Mouse (Mus musculus) erythroid progenitor cell, adult 5-6 weeks (primary cell): Measurements from ENCODE around the gene Chad. TPM values are rescaled to one million over a fixed set of nuclear protein-coding genes. Genes with fewer than 3 reads are reported as not detected.

Experiments used
- ATAC-seq: replicated peaks from 2 replicates; pipeline ENCODE4 v1.8.0; 2016; ENCODE audit warnings: moderate number of reproducible peaks, mild to moderate bottlenecking, moderate TSS enrichment, inconsistent platforms; ENCODE audit not compliant: poor library complexity, low FRiP score, severe bottlenecking
- total RNA-seq, 2 experiments: library from RNA; stranded (forward) in 1 of 2; stranded (reverse) in 1 of 2; fragments of 150-400 nt in 1 of 2; fragments of 186-747, 209-891 nt in 1 of 2; gene quantifications; 2 replicates each; pipeline versions ENCODE4 v1.2.3 to v1.2.4; 2015 to 2017; ENCODE audit warnings: low replicate concordance in 2 of 2

Gene Chad
- total RNA-seq (2015; ENCODE audit: low replicate concordance) (not detected in 2 replicates), total RNA-seq (2017; ENCODE audit: low replicate concordance) (not detected in 2 replicates)

GRCm38 (mm10) chr11:94564437-94565150, at the start of gene Chad:
Gene Chad (plus strand): TSS chr11:94565047.
- ATAC-seq, result no peak

- no peak for ATAC-seq
These were observed 43.5 kb upstream of the Chad start, which contains the start of gene Mycbpap for GRCm38 (mm10) chr11:94521219-94521843. Gene Mycbpap (minus strand): TSS chr11:94521742.

- no peak for ATAC-seq
These were observed 38.5 kb upstream of the Chad start for GRCm38 (mm10) chr11:94526171-94526879.

- no peak for ATAC-seq
These were observed 36.0 kb upstream of the Chad start for GRCm38 (mm10) chr11:94528879-94529278.

GRCm38 (mm10) chr11:94533171-94533570, 31.7 kb upstream of the Chad start:
- no peak for ATAC-seq

DNA sequence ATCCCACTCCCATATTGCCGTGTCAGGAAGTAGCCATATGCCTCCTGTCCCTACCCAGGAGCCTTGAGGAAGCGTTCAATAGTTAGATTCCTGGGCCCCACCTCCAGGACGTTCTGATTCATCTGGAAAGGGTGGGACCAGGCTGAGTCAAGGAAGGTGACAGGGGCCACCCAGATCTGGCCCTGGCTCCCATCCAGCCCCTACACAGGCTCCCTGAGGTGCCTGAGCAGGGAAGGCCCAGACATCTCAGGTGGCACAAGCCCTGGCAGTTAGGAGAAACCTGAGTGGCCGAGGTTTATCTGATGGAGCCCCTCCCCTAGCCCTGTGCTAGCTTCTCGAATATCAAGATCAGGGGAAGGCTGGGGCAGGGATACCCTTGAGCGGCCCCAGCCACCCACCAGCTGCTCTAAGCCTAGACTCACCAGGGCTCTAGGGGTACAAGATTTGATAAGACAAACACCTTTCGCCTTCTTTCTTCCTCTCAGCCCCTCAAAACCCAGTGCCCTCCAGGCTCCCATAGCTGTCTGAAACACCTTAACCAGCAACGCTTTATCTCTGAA, 26.0 kb upstream of the Chad start:
- ATAC-seq, result no peak

DNA sequence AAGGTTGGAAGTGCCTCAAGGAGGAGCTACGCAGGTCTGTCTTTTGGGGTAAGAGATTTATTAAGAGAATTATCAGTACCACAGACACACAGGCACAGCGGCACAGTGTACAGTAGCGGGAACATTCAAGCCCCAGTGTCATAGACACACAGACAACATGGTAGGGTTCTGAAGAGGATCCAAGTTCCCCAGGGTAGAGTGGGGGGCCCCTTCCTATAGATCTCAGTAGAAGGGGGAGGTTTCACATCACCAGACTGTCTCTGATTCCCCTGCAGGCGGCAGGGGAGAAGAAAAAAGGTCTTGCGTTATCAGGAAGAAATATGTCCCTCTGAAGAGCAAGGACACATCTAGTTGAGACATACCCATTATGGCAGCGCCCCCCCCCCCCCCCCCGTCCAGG, 25.1 kb upstream of the Chad start:
- no peak for ATAC-seq

- ATAC-seq, result no peak
These were observed 22.4 kb upstream of the Chad start for GRCm38 (mm10) chr11:94542400-94542799.

GRCm38 (mm10) chr11:94543344-94543743, 21.5 kb upstream of the Chad start:
- no peak for ATAC-seq

GRCm38 (mm10) chr11:94543932-94544331, 20.9 kb upstream of the Chad start:
- no peak for ATAC-seq

DNA sequence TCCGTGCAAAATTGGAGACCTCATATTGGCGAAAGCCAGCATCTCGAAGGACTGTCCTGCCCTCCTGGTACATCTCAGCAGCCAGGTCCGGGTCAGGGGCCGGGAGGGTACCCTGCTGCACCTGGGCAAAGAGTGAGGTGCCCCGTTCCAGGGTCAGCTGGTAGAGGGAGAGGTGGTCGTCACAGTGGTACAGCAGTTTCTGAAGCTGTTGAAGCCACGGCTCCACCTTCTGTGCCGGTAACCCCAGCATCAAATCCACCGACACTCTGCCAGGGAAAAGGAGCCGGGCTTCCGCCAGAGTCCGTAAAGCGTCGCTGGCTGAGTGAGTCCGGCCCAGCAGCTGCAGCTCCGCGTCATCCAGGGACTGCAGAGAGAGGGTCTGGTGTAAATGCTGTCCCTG, 20.4 kb upstream of the Chad start:
- ATAC-seq, result no peak

DNA sequence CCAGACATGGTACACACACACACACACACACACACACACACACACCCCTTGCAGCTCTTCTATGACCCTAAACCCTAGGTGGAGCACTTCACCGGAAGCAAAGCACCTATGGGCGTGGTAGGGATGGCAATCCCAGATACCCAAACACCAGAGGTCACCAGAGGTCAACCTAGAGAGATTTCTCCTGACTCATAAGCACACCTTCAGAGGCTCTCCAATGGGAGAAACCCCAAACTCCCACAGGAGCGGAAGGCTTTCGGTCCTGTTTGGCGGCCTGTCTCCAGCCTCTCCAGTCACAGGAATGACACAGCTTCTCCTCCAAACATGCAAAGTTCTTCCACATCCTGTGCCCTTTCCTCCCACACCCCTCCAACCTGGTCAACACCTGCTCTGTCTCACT, 18.5 kb upstream of the Chad start:
- no peak for ATAC-seq

- no peak for ATAC-seq
These were observed 17.6 kb upstream of the Chad start for GRCm38 (mm10) chr11:94547271-94547670.

- peak; percentile 22; the same call in 1 of the 2 replicates for ATAC-seq
These were observed 16.6 kb upstream of the Chad start for GRCm38 (mm10) chr11:94548041-94548784.

- ATAC-seq, result peak; percentile 92
These were observed 15.8 kb upstream of the Chad start, which contains the start of gene Rsad1 for GRCm38 (mm10) chr11:94548888-94549690. Gene Rsad1 (minus strand): TSS chr11:94549255.

DNA sequence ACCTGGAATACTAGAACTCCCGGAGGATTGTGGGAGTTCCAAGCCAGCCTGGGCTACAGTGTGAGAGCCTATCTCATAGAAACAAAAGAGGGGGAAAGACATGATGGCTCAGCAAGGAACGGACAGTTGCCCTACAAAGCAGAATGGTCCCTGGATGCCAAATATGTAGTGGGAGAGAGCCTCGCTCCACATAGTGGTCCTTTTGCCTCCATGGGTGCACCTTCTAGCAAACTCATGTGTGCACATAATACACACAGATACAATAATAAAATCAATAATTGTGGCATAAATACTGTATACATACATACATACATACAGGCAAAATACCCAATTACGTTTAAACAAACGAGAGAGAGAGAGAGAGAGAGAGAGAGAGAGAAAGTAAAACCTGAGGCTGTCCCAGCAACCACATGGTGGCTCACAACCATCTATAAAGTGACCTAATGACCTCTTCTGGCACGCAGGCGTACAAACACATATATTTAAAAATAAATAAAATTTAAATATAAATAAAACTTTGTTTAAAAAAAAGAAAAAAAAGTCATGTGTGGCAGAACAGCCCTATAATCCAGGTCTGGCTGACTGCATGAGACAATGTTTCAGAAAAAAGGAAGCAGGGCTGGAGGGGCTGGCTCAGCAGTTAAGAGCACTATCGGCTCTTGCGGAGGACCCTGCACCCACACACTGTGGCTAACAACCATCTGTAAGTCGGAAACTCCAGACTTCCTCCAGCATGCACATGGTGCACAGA, 15.0 kb upstream of the Chad start:
- no peak for ATAC-seq

- no peak for ATAC-seq
These were observed 14.5 kb upstream of the Chad start for GRCm38 (mm10) chr11:94550442-94550744.

DNA sequence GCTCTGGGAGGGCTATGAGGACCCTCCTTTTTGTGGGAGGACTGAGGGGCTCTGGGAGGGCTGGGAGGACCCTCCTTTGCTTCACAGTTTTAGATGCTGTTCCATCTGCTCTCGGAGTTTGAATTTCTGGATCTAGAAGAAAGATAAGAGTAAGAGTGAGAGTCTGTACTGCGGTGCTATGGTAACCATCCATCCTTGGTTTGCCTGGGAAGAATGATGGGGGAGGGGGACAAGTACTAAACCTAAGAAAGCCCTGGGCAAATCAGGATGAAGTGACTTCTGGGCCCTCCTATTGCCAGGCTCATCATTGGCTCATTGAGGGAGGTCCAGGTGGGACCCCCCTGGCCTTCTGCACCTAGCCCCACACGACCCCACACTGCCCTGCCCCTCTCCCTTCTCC, 6.6 kb upstream of the Chad start:
- no peak for ATAC-seq
